Mouse (Mus musculus) forebrain, postnatal 0 days (tissue): ENCODE measurements around the gene Kank2. TPM values are rescaled to one million over a fixed set of nuclear protein-coding genes. Genes with fewer than 3 reads are reported as not detected.
"Not testable (repeated sequence)": the region's sequence is repeated elsewhere in the genome, so short reads cannot be mapped to it uniquely, and the experiment has no call there.

Source experiments
- ATAC-seq: fragments of 200-750 bp; cut with Nextera tagmentation; 2 replicates; pipeline ENCODE4 v1.8.0; 2017; ENCODE audit warnings: mild to moderate bottlenecking, moderate library complexity
- DNase-seq: peaks from one replicate; pipeline ENCODE4 v3.0.0-alpha.2; 2015
- H3K27ac ChIP-seq: fragments of 300-500 bp; sonication (generic); 2 replicates; pipeline ENCODE4 v1.5.1; 2014; ENCODE audit warnings: low read depth, mild to moderate bottlenecking, antibody characterized with exemption, low read length, moderate library complexity, mixed read lengths
- H3K27me3 ChIP-seq: fragments of 300-500 bp; sonication (generic); 2 replicates; pipeline ENCODE4 v1.6.1; 2014; ENCODE audit warnings: mild to moderate bottlenecking, low read length, mixed read lengths; ENCODE audit not compliant: insufficient read depth
- H3K36me3 ChIP-seq: fragments of 300-500 bp; sonication (generic); 2 replicates; pipeline ENCODE4 v1.6.1; 2014; ENCODE audit warnings: mild to moderate bottlenecking, moderate library complexity; ENCODE audit not compliant: insufficient read depth
- H3K4me1 ChIP-seq: fragments of 300-500 bp; sonication (generic); 2 replicates; pipeline ENCODE4 v1.6.1; 2014; ENCODE audit warnings: antibody characterized with exemption; ENCODE audit not compliant: insufficient read depth
- H3K4me2 ChIP-seq: fragments of 300-500 bp; sonication (generic); 2 replicates; pipeline ENCODE4 v1.6.1; 2014; ENCODE audit warnings: low read depth, mild to moderate bottlenecking, moderate library complexity
- H3K4me3 ChIP-seq: fragments of 300-500 bp; sonication (generic); 2 replicates; pipeline ENCODE4 v1.5.1; 2014; ENCODE audit warnings: low read depth, low read length, mixed read lengths
- H3K9ac ChIP-seq: fragments of 300-500 bp; sonication (generic); 2 replicates; pipeline ENCODE4 v1.6.1; 2014; ENCODE audit warnings: mild to moderate bottlenecking
- H3K9me3 ChIP-seq: fragments of 300-500 bp; sonication (generic); 2 replicates; pipeline ENCODE4 v1.6.1; 2016; ENCODE audit warnings: low read length
- CTCF ChIP-seq: sonication (generic); IDR thresholded peaks from 2 replicates; pipeline ENCODE4 v1.5.1; 2016; ENCODE audit warnings: antibody characterized with exemption, control low read depth, low read depth
- WGBS: fragments of 180-500 bp; shearing (Covaris S2); extraction: QIAGEN DNeasy Blood & Tissue Kit; methylation state at CpG from one replicate; pipeline ENCODE4 v1.1.7; 2014; 5-methylcytosine and 5-hydroxymethylcytosine counted together
- polyA plus RNA-seq: library from polyadenylated mRNA; unstranded; fragments of >200 nt; fragmentation: Nextera tagmentation; extraction: Ambion mirVana; gene quantifications from 2 replicates; pipeline ENCODE4 v1.2.1, GENCODE M21; 2015
- total RNA-seq: library from RNA; depleted of rRNA; stranded (reverse); fragments of >200 nt; gene quantifications from 2 replicates; pipeline ENCODE4 v1.2.3, GENCODE M21; 2014

The Kank2 gene
- total and polyA plus RNA-seq, 2 experiments from 2014 or later = 2.3 to 12.4 TPM

- Histone ChIP-seq H3K4me2 (no peak overlapping the region), H3K27ac (no peak overlapping the region), H3K36me3 (no peaks in the 10 kb centered on the region), H3K9me3 (no peaks in the 10 kb centered on the region), H3K4me1 (no peaks in the 10 kb centered on the region), H3K27me3 (no peaks in the 10 kb centered on the region), H3K9ac (no peak overlapping the region), H3K4me3 (no peak overlapping the region)
- TF ChIP-seq CTCF = no peak
- WGBS = 93% methylated on average over 7 of the region's 7 CpGs
- DNase-seq (no peak), ATAC-seq (no peak)
These were observed 13.8 kb downstream of the Kank2 start for GRCm38 (mm10) chr9:21784517-21785307.

GRCm38 (mm10) chr9:21781657-21782468 lies 16.7 kb downstream of the Kank2 start:
- Histone ChIP-seq H3K9me3 (no peaks in the 10 kb centered on the region), H3K4me3 (no peak overlapping the region), H3K27ac (no peak overlapping the region), H3K4me1 (no peaks in the 10 kb centered on the region), H3K27me3 (no peaks in the 10 kb centered on the region), H3K4me2 (no peak overlapping the region), H3K36me3 (no peaks in the 10 kb centered on the region), H3K9ac (no peak overlapping the region)
- no peak for DNase-seq
- no peak for TF ChIP-seq CTCF
- ATAC-seq = no peak
- 83% methylated on average over 15 of the region's 15 CpGs for WGBS

GRCm38 (mm10) chr9:21777726-21778125 lies 20.8 kb downstream of the Kank2 start:
- no peak for ATAC-seq
- Histone ChIP-seq H3K9ac (no peak overlapping the region), H3K27ac (no peak overlapping the region), H3K4me3 (no peak overlapping the region), H3K27me3 (no peaks in the 10 kb centered on the region), H3K36me3 (no peaks in the 10 kb centered on the region), H3K4me2 (no peak overlapping the region), H3K4me1 (no peaks in the 10 kb centered on the region), H3K9me3 (no peaks in the 10 kb centered on the region)
- no peak for TF ChIP-seq CTCF
- 90% methylated on average over 3 of the region's 3 CpGs for WGBS
- DNase-seq = no peak

GRCm38 (mm10) chr9:21774353-21774752 lies 24.2 kb downstream of the Kank2 start:
- 92% methylated on average over 16 of the region's 16 CpGs for WGBS

GRCm38 (mm10) chr9:21773396-21773795 lies 25.1 kb downstream of the Kank2 start:
- 80% methylated on average over 5 of the region's 5 CpGs for WGBS
- H3K27ac ChIP-seq, DNase-seq, H3K4me3 ChIP-seq, H3K9me3 ChIP-seq, H3K36me3 ChIP-seq, H3K4me2 ChIP-seq, H3K9ac ChIP-seq, H3K27me3 ChIP-seq, H3K4me1 ChIP-seq, ATAC-seq: not testable (repeated sequence)

More at GRCm38 (mm10) chr9:21774353-21774752, 24.2 kb downstream of the Kank2 start:
- no peaks in the 10 kb centered on the region for H3K4me1 ChIP-seq
- no peak for DNase-seq
- TF ChIP-seq CTCF = no peak
- no peaks in the 10 kb centered on the region for H3K27me3 ChIP-seq
- H3K9ac ChIP-seq = no peak overlapping the region
- H3K4me3 ChIP-seq = no peak overlapping the region
- H3K9me3 ChIP-seq = no peaks in the 10 kb centered on the region
- ATAC-seq = no peak
- H3K4me2 ChIP-seq = no peak overlapping the region
- H3K36me3 ChIP-seq = no peaks in the 10 kb centered on the region
- H3K27ac ChIP-seq = no peak overlapping the region

- no peak for DNase-seq
- Histone ChIP-seq H3K9me3 (no peaks in the 10 kb centered on the region), H3K9ac (no peak overlapping the region), H3K36me3 (no peaks in the 10 kb centered on the region), H3K27ac (0 out of 2 replicates have a peak overlapping the region, but pooled peaks have one; percentile 15), H3K4me2 (no peak overlapping the region), H3K27me3 (no peaks in the 10 kb centered on the region), H3K4me3 (no peak overlapping the region), H3K4me1 (peaks cover 4% of the 10 kb centered on the region; the same call in 1 of the 2 replicates)
- 80% methylated on average over 26 of the region's 26 CpGs for WGBS
- ATAC-seq = peak; percentile 2; the same call in 1 of the 2 replicates
- TF ChIP-seq CTCF = no peak
These were observed 28.9 kb downstream of the Kank2 start for GRCm38 (mm10) chr9:21769558-21770183.
